Mouse (Mus musculus): ENCODE data around the gene Gm12248.
"Not testable (repeated sequence)": the region's sequence is repeated elsewhere in the genome, so short reads cannot be mapped to it uniquely, and the experiment has no call there.

Gene Gm12248

DNA sequence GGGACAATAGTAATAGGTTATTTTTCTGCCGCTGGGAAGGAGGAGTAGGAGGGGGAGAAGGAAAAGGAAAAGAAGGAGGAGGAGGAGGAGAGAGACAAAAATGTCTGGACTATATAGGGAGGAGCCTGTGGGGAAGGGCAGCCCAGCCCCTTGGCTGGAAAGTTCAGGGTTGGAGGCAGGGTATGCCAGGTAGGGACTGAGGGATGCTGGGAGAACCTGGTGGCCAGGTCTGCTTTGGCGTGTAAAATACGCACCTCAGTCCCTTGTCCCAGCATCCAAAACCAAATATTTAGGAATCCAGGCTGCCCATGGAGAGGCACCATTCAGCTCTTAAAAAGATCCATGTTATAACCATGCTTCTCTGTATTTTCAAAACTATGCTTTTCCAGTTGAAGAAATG, 9.2 kb upstream of the Gm12248 start:
- DNase-seq, result no peak

GRCm38 (mm10) chr11:58101194-58101720, 8.3 kb upstream of the Gm12248 start:
- DNase-seq, result no peak

DNA sequence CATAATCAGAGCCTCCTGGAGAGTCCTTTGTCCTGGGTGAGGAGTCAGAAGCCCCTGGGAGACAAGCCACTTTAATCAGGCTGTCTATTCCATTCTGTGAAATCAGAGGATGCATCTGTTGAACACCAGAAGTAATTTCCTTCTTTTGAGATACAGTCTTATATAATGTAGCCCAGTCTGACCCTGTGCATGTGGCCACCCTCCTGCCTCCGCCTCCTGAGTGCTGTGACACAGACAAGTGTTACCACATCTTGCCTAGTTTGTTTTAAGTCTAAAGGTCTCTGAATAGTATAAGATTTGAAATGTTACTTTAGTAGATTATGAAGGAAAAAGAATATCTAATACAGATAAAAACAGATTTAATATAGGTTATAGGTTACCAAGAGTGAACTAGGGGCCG, 7.1 kb upstream of the Gm12248 start:
- no peak for DNase-seq

DNA sequence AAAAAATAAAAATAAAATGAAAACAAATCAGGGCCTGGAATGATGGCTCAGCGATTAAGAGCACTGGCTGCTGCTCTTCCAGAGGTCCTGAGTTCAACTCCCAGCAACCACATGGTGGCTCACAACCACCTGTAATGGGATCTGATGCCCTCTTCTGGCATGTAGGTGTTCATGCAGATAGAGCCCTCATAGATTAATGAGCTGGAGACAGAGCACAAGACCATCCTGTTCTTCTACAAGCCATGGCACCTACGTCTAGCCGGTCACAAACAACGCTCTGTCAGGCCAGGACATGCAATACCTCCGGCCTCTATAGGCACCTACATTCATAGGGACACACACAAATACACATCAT, 5.4 kb upstream of the Gm12248 start:
- DNase-seq, result not testable (repeated sequence)

DNA sequence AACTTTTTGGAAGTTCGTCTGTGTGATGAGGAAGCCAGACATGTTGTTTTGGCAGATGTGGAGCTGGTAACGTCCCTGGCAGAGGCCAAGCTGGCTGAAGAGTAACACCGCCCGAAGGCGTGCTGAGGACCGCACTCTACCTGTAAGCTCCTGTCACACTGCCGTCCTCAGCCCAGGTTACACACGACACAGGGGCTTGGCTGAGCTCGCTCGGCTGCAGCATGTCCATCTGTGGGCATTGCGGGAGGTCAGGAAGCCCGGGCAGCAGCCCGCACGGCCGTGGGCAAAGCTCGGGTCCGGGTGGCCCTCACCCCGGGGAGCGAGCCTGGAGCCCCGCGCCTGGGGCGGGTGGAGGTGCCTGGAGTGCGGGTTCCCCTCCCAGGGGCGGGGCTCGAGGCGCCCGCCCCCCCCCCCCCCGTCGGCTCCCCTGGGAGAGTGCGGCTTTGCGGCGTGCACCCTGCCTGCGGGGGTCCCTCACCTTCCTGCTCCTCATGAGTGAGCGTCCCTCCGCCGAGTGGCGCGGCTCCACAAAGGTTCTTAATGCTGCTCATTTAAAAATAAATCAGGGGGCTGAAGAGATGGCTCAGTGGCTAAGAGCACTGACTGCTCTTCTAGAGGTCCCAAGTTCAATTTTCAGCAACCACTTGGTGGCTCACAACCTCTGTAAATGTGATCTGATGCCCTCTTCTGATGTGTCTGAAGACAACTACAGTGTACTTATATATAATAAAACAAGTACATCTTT, 4.9 kb upstream of the Gm12248 start:
- peak; percentile 5 to 41 for DNase-seq

GRCm38 (mm10) chr11:58096821-58097620, 4.1 kb upstream of the Gm12248 start:
- peak in 1 of 2 experiments; percentile 7 for DNase-seq

- no peak for DNase-seq
These were observed 3.2 kb upstream of the Gm12248 start for GRCm38 (mm10) chr11:58096160-58096559.

GRCm38 (mm10) chr11:58095561-58095960, 2.6 kb upstream of the Gm12248 start:
- no peak for DNase-seq

GRCm38 (mm10) chr11:58094766-58095165, 1.8 kb upstream of the Gm12248 start:
- DNase-seq, result no peak

DNA sequence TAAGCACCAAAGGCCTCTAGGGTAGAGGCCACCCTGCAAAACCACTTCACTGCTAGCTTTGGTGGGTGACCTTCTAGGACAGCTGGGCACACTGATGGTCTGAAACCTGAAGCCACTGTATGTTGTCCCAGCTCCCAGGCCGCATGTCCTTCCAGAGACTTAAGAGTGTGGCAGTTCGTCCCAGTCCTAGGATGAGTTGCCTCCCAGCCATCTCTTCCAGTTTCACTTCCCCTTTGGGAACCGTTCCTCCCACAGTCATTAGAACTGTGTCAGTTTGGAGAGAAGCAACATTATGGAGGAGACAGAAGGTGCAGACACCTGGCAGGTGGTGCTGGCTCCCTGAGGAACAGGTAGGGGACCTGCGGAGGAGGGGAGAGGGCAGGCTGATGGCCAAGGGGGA, 393 bp downstream of the Gm12248 start:
- DNase-seq, result no peak

- no peak for DNase-seq
These were observed 11.2 kb downstream of the Gm12248 start for GRCm38 (mm10) chr11:58081716-58082115.

GRCm38 (mm10) chr11:58077270-58077669, 15.7 kb downstream of the Gm12248 start:
- no peak for DNase-seq

- no peak for DNase-seq
These were observed 20.0 kb downstream of the Gm12248 start for GRCm38 (mm10) chr11:58072978-58073377.

DNA sequence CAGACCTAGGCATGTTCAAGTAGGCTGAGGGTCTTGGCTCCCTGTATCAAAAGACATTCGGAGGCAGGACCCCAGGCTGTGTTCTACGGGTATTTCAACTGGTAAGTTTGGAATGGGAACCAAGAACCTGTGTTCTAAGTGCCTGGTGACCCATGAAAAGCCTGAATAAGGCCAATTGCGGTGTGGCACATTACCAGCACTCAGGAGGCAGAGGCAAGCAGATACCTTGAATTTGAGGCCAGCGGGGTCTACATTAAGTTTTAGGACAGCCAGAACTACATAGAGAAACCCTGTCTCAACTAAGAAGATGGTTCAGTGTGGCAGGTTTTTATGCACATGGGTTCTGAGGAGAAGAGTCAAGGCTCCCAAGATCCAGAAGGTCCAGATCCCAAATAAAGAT, 27.9 kb downstream of the Gm12248 start:
- no peak for DNase-seq

DNA sequence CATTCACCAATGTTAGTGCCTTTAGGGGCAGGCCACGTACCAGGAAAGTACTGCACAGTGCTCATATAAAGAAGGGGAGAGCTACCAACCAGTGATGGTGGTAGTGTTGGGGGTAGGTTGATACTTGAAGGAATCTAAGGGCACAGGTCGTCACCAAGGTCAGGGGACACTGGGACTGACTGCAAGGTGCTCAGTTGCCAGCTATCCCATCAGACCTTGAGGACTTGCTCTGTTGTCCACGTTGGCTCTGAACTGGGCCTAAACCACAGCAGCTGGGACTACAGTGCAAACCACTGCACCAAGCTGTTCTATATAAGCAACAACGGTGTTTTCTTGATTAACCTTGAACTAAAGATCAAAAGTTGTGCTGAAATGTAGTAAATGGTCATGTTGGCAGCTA, 30.3 kb downstream of the Gm12248 start:
- DNase-seq, result no peak

- DNase-seq, result not testable (repeated sequence)
These were observed 31.7 kb downstream of the Gm12248 start for GRCm38 (mm10) chr11:58061218-58061617.

DNA sequence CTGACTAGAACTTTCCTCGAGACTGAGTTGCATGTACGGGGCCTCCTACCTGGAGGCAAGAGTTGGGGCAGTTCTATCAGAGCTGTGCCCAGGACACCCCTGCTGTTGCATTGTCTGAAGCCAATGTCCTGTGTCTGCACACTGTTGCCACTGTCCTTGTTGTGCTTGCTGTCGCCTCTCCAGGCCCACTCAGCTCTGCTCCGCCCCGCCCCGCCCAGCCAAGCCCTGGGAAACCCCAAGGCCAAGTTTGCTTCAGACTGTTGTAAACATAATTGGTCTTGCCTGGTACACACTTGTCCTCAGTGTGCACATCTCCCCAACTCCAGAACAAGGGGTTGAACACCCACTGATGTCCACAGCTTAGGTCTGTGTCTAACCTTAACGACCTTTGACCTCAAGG, 33.2 kb downstream of the Gm12248 start:
- DNase-seq, result not testable (repeated sequence)

DNA sequence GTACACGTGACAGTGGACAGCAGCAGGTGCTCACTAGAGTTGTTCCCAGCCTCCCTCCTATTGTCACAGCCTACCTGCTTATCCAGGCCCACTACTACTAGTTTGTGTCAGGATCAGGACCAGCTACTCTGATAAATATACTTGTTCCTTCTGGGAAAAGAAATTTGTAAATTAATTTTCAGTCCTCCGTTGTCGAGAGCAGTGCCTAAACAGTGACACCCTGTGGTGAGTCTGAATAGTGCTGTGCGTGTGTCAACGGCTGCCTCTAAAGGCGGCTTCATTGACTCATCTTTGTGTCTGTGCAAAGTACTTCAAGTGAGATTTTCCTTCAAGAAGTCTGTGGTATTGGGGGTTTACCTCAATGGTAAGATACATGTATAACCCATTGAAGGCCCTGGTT, 35.5 kb downstream of the Gm12248 start:
- DNase-seq, result peak in 1 of 2 experiments; percentile 58

DNA sequence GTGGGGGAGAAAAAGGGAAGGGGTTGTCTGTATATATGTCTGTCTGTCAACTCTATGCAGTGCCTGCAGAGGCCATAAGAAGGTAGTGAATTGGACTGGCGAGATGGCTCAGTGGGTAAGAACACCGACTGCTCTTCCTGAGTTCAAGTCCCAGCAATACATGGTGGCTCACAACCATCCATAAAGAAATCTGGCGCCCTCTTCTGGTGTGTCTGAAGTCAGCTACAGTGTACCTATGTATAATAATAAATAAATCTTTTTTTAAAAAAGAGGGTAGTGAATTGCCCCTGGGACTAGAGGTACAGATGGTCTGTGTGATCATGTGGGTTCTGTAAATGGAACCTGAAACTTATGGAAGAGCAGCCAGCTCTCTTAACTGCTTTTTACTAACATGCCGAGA, 46.5 kb downstream of the Gm12248 start:
- peak in 1 of 2 experiments; percentile 50 for DNase-seq

- DNase-seq, result no peak
These were observed 50.0 kb downstream of the Gm12248 start for GRCm38 (mm10) chr11:58042861-58043431.

DNA sequence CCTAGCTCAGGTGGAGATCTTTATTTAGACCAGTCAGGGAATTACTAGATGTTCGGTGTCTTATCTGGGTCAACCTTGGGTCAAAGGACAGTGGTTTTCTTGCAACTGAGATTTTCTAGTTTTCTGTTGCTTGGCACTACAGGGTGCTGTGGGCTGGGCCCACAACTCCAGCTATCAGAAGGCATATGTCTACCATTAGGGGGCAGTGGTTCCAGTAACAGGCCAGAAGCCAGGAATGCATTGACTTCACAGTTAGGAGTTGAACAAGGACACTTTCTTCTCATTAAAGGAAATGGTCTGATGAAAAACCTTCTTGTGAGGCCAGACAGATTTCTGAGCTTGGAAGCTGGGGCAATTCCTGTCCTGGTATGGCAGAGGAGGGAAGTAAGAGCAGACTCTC, 53.9 kb downstream of the Gm12248 start:
- DNase-seq, result no peak

GRCm38 (mm10) chr11:58033635-58034034, 59.3 kb downstream of the Gm12248 start:
- peak; percentile 34 to 54 for DNase-seq

DNA sequence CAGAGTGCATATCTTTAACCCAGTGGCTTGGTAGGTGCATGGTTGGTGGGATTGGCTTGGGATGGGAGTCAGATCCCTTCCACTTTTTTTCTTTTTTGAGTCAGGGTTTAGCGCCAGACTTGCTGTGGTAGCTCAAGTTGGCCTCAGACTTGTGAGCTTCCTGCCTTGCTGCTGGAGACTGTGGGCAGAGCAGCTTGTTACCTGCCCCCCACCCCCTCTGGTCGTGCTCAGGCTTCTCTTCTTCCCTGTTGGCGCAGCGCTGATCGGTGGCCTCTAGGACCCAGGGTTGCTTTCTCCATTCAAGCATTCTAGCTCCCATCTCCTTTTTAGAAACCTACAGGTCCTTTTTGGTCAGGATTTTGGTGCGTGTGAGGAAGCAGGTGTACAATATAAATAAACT, 61.8 kb downstream of the Gm12248 start:
- no peak for DNase-seq

DNA sequence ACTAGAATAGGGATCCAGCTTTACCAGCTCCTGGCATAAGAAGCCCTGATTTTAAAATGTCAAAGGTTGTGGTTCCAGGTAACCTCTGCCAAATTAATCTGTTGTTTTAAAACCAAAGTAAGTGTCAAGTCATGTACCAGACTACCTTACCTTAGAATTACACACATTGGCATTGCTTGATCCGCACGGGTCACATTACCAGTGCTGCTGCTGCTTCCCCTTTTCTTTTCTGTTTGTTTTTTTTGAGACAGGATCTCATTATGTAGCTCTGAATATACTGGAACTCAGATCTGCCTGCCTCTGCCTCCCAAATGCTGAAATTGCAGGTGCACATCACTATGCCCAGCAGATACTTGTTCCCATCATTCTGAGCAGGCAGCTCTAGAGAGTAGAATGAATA, 63.1 kb downstream of the Gm12248 start:
- DNase-seq, result no peak

Data from kidney, postnatal 25 days (tissue).